Mouse (Mus musculus): ENCODE data around the gene Gm10436.
"Not testable (repeated sequence)": the region's sequence is repeated elsewhere in the genome, so short reads cannot be mapped to it uniquely, and the experiment has no call there.

Gene Gm10436

DNA sequence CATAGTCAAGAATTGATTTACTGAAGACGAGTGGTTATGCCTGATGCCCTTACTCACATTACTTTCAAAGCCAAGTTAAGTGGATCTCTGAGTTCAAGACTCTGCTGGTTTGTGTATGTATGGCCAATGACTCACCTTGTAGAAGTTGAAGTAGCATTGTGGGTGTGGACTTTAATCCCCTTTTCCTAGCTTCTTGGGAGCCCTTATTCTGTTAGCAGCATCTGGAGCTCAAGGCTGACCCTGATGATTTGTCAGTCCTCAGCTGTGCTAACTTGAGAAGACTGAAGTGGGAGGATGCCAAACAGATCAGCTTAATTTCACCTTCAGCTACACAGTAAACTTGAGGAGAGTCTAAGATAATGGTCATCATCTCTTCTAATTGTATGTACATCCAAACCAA lies at the start of gene Gm10436:
TSS of gene Gm10436 (minus strand) at position 101 of the 400 bp plus-strand sequence.
- not testable (repeated sequence) for DNase-seq (ENCODE audit: low spot score)

GRCm38 (mm10) chr12:88219445-88219844 lies 37.5 kb upstream of the Gm10436 start:
- DNase-seq (ENCODE audit: low spot score): no peak

GRCm38 (mm10) chr12:88218059-88218458 lies 36.2 kb upstream of the Gm10436 start:
- not testable (repeated sequence) for DNase-seq (ENCODE audit: low spot score)

GRCm38 (mm10) chr12:88214641-88215040 lies 32.7 kb upstream of the Gm10436 start:
- no peak for DNase-seq (ENCODE audit: low spot score)

DNA sequence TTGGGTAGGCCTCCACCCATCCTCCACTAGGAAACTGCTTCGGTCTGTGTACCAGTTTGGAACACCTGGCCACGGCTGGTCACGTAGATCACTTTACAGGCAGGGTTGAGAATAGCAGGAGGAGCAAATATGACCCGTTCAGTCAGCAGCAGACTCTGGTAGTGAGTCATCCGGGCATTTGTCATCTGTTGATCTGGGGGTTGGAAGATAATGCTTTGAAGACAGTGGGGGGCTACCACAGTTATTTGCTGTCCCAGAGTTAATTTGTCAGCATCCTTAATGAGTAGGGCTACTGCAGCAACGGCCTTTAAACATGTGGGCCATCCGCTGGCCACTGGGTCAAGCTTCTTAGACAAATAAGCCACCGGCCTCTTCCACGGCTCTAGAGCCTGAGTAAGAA lies 29.6 kb upstream of the Gm10436 start:
- not testable (repeated sequence) for DNase-seq (ENCODE audit: low spot score)

DNA sequence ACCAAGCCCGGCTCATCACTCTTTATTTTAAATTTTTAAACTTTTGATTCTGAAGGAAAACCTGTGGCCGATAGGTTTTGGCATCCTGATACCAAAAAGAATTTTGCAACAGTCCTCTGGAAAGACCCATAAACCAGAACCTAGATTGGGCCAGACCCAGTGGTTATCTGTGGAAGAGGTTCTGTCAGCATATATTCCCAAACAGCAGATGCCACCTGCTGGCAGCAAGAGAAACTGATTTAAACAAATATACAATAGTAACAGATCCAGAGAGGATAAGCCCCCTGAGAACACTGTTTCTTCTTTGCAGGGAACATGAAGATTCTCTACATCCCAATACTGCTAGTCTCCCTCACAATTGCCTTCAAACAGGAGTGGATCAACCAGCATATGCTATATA lies 20.9 kb upstream of the Gm10436 start:
- DNase-seq (ENCODE audit: low spot score): no peak

Data from retina, embryonic 14.5 days (tissue).